Mouse (Mus musculus): ENCODE data around the gene Gstt1.

GRCm38 (mm10) chr10:75756719-75757118, 41.7 kb downstream of the Gstt1 start:
- TF ChIP-seq CTCF (conservative IDR thresholded peaks at IDR 0.05; ENCODE audit: insufficient read depth, insufficient read length, low read depth, low read length) (no peak), POLR2A (IDR thresholded peaks at IDR 0.05; ENCODE audit: low read depth, low read length) (no peak)
